Mouse (Mus musculus) intestine, embryonic 16.5 days (tissue): ENCODE measurements around the gene Olfr27. TPM values are rescaled to one million over a fixed set of nuclear protein-coding genes. Genes with fewer than 3 reads are reported as not detected.

ENCODE experiments used
- ATAC-seq: fragments of 200-750 bp; cut with Nextera tagmentation; 2 replicates; pipeline ENCODE4 v1.8.0; 2017; ENCODE audit warnings: moderate TSS enrichment, moderate library complexity
- H3K27ac ChIP-seq: fragments of 300-500 bp; sonication (generic); 2 replicates; pipeline ENCODE4 v1.5.1; 2014; ENCODE audit warnings: mild to moderate bottlenecking, low read length
- H3K27me3 ChIP-seq: fragments of 300-500 bp; sonication (generic); replicated peaks from 2 replicates; pipeline ENCODE4 v1.6.1; 2014; ENCODE audit warnings: low read length, control low read depth, mixed read lengths; ENCODE audit not compliant: control insufficient read depth, insufficient read depth
- H3K36me3 ChIP-seq: fragments of 300-500 bp; sonication (generic); 2 replicates; pipeline ENCODE4 v1.6.1; 2014; ENCODE audit warnings: low read length, control low read depth; ENCODE audit not compliant: control insufficient read depth, insufficient read depth
- H3K4me1 ChIP-seq: fragments of 300-500 bp; sonication (generic); 2 replicates; pipeline ENCODE4 v1.6.1; 2014; ENCODE audit warnings: low read length, control low read depth, mixed read lengths; ENCODE audit not compliant: control insufficient read depth, insufficient read depth
- H3K4me2 ChIP-seq: fragments of 300-500 bp; sonication (generic); 2 replicates; pipeline ENCODE4 v1.6.1; 2014; ENCODE audit warnings: low read depth, low read length, control low read depth
- H3K4me3 ChIP-seq: fragments of 300-500 bp; sonication (generic); 2 replicates; pipeline ENCODE4 v1.5.1; 2014; ENCODE audit warnings: mild to moderate bottlenecking, low read length
- H3K9ac ChIP-seq: fragments of 300-500 bp; sonication (generic); 2 replicates; pipeline ENCODE4 v1.6.1; 2014; ENCODE audit warnings: low read depth, low read length
- H3K9me3 ChIP-seq: fragments of 300-500 bp; sonication (generic); 2 replicates; pipeline ENCODE4 v1.6.1; 2016; ENCODE audit warnings: low read length, control low read depth; ENCODE audit not compliant: control insufficient read depth
- WGBS: fragments of 180-500 bp; shearing (Covaris S2); extraction: QIAGEN DNeasy Blood & Tissue Kit; methylation state at CpG from one replicate; pipeline ENCODE4 v1.1.7; 2014; 5-methylcytosine and 5-hydroxymethylcytosine counted together
- polyA plus RNA-seq: library from polyadenylated mRNA; unstranded; fragments of >200 nt; fragmentation: Nextera tagmentation; extraction: Ambion mirVana; gene quantifications from 2 replicates; pipeline ENCODE4 v1.2.1, GENCODE M21; 2015

The Olfr27 gene
- not detected in 2 replicates for polyA plus RNA-seq

DNA sequence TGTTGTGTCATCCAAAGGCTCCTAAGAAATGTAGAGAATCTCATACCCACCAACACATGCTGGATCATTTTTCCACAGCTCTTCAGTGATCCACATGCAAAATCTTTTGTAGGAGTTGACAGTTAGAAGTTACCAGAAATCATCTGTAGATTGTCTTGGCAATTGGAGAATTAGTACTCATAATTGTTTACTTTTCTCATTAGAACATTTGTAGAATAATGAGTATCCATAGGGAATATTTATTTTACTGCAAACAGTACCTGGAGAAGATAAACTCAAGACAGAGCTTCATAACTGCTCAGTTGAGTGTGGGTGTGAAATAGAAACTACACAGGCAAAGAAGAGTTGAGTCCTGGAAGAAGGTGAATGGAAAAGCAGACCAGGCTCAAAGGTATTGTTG is at the start of gene Olfr27:
TSS of gene Olfr27 (plus strand) at position 301 of the 400 bp plus-strand sequence.
- no peak within 1 kb of the TSS for H3K4me3 ChIP-seq
- no peaks in the 10 kb centered on the region for H3K36me3 ChIP-seq
- H3K27me3 ChIP-seq: no peaks in the 10 kb centered on the region
- no peak within 1 kb of the TSS for H3K27ac ChIP-seq
- H3K9me3 ChIP-seq: no peaks in the 10 kb centered on the region
- no peaks in the 10 kb centered on the region for H3K4me1 ChIP-seq
- H3K9ac ChIP-seq: no peak within 1 kb of the TSS
- no peak for ATAC-seq
- H3K4me2 ChIP-seq: no peak within 1 kb of the TSS

DNA sequence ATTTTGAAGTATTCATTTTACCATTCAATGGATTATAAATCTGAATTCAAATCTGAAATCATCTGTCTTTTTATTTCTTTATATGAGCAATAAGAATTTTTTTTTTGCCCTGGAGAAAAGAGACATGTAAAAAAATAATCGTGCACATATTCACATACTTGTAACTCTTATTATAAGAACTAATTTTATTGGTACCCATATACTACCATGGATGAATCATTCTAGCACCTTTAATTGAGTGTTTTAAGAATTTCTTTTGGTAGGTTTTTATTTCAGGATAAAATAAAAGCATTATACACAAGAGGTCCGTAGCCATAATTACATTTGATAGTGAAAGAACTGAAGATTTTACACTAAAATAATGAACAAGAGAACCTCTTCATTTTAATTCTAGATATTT is 49.1 kb upstream of the Olfr27 start, which contains the start of gene Olfr938:
TSS of gene Olfr938 (minus strand) at position 101 of the 400 bp plus-strand sequence.
- no peaks in the 10 kb centered on the region for H3K4me1 ChIP-seq
- H3K9me3 ChIP-seq: no peaks in the 10 kb centered on the region
- 88% methylated on average over 2 of the region's 2 CpGs for WGBS
- no peak for ATAC-seq
- H3K4me3 ChIP-seq: no peak within 1 kb of the TSS
- H3K27ac ChIP-seq: no peak within 1 kb of the TSS
- H3K9ac ChIP-seq: no peak within 1 kb of the TSS
- no peaks in the 10 kb centered on the region for H3K27me3 ChIP-seq
- H3K36me3 ChIP-seq: no peaks in the 10 kb centered on the region
- no peak within 1 kb of the TSS for H3K4me2 ChIP-seq

DNA sequence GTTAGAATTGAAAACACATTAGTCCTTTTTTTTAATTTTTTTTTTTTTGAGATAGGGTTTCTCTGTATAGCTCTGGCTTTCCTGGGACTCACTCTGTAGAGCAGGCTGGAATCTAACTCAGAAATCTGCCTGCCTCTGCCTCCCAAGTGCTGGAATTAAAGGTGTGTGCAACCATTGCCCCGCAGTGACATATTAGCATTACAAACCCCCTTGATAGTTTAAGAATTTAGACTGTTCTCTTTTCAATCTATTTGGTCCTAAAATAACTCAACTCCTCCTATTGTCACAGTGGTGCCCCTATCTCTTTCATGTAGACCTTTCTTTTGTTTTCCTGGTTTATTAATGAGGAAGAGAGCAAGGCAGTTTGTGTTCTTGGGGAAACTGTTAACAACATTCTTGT is 605 bp upstream of the Olfr27 start:
- Histone ChIP-seq H3K27me3 (no peaks in the 10 kb centered on the region), H3K9ac (no peak overlapping the region), H3K27ac (no peak overlapping the region), H3K36me3 (no peaks in the 10 kb centered on the region), H3K9me3 (no peaks in the 10 kb centered on the region), H3K4me3 (no peak overlapping the region), H3K4me2 (no peak overlapping the region), H3K4me1 (no peaks in the 10 kb centered on the region)
- no peak for ATAC-seq
- WGBS: 71% methylated on average over 1 of the region's 1 CpGs

DNA sequence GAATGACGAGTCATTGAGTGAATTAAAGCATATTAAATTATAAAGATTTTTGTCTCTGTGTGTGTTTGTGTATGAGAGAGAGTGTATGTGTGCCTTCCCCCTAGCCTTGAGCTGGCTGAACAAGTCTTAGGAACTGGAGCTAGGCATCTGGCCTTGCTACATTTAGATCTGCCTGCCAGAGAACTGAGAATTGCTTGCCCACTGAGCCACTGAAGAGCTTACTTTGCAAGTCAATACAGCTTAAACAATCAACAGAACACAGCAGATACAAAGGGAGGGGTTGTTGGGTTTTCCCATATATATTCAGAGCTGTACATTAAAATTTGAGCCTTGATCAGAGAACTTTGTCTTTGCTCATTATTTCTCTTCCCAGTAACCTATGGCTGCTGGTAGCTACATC is 24.5 kb downstream of the Olfr27 start:
- no peaks in the 10 kb centered on the region for H3K4me1 ChIP-seq
- 54% methylated on average over 1 of the region's 1 CpGs for WGBS

DNA sequence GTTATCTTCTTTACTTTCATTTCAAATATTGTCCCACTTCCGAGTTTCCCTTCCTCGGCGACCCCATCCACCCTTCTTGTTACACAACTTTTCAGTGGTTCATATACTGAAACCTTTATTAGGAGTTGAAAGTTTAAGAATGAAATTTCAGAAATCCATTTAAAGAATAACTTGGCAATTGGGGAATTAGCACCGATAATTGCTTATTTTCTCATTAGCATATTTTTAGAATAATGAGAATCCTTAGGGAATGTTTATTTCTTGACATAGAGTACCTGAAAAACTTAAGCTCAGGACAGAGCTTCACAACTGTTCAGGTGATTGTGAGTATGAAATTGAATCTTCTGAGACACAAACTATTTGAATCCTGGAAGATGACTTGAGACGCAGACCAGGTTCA is 38.1 kb downstream of the Olfr27 start, which contains the start of gene Olfr943:
TSS of gene Olfr943 (plus strand) at position 301 of the 400 bp plus-strand sequence.
- Histone ChIP-seq H3K9me3 (no peaks in the 10 kb centered on the region), H3K4me1 (no peaks in the 10 kb centered on the region), H3K4me2 (no peak within 1 kb of the TSS), H3K36me3 (no peaks in the 10 kb centered on the region), H3K27ac (no peak within 1 kb of the TSS), H3K9ac (no peak within 1 kb of the TSS), H3K4me3 (no peak within 1 kb of the TSS), H3K27me3 (no peaks in the 10 kb centered on the region)
- WGBS: 90% methylated on average over 5 of the region's 5 CpGs
- ATAC-seq: no peak

More for the DNA sequence above, 24.5 kb downstream of the Olfr27 start:
- no peak overlapping the region for H3K9ac ChIP-seq
- no peaks in the 10 kb centered on the region for H3K36me3 ChIP-seq
- ATAC-seq: no peak
- no peak overlapping the region for H3K27ac ChIP-seq
- H3K4me3 ChIP-seq: no peak overlapping the region
- H3K9me3 ChIP-seq: no peaks in the 10 kb centered on the region
- H3K4me2 ChIP-seq: no peak overlapping the region
- H3K27me3 ChIP-seq: no peaks in the 10 kb centered on the region

Other genes with a start within 250 kb of the Olfr27 start
- gene Olfr930, start 198.3 kb upstream of the Olfr27 start, polyA plus RNA-seq: not detected in 2 replicates
- gene Olfr933, start 155.8 kb upstream of the Olfr27 start, polyA plus RNA-seq: not detected in 2 replicates
- gene Olfr934, start 139.8 kb upstream of the Olfr27 start, polyA plus RNA-seq: not detected in 2 replicates
- gene Olfr935, start 128.4 kb upstream of the Olfr27 start, polyA plus RNA-seq: not detected in 2 replicates
- gene Olfr146, start 104.8 kb upstream of the Olfr27 start, polyA plus RNA-seq: not detected in 2 replicates
- not detected in 2 replicates for gene Olfr937, start 63.2 kb upstream of the Olfr27 start, polyA plus RNA-seq
- gene Olfr938, start 49.2 kb upstream of the Olfr27 start, polyA plus RNA-seq: not detected in 2 replicates
- gene Olfr943, start 38.2 kb downstream of the Olfr27 start, polyA plus RNA-seq: not detected in 2 replicates
- not detected in 2 replicates for gene Olfr944, start 73.8 kb downstream of the Olfr27 start, polyA plus RNA-seq
- not detected in 2 replicates for gene Olfr1537, start 121.9 kb downstream of the Olfr27 start, polyA plus RNA-seq
- gene Olfr945, start 148.7 kb downstream of the Olfr27 start, polyA plus RNA-seq: not detected in 2 replicates
- gene Olfr948, start 197.9 kb downstream of the Olfr27 start, polyA plus RNA-seq: not detected in 2 replicates